Mouse (Mus musculus) limb, embryonic 14.5 days (tissue): ENCODE measurements around the gene Cib1. TPM values are rescaled to one million over a fixed set of nuclear protein-coding genes. Genes with fewer than 3 reads are reported as not detected.

ENCODE experiments used
- ATAC-seq: fragments of 200-750 bp; cut with Nextera tagmentation; 2 replicates; pipeline ENCODE4 v1.8.0; 2017; ENCODE audit warnings: low read depth, moderate number of reproducible peaks, moderate TSS enrichment; ENCODE audit not compliant: low FRiP score
- DNase-seq: peaks from one replicate; pipeline ENCODE4 v3.0.0-alpha.2; 2015; ENCODE audit warnings: low spot score
- H3K27ac ChIP-seq: fragments of 300-500 bp; sonication (generic); replicated peaks from 2 replicates; pipeline ENCODE4 v1.5.1; 2014; ENCODE audit warnings: low read depth, mild to moderate bottlenecking, low read length, moderate library complexity, mixed read lengths
- H3K27me3 ChIP-seq: fragments of 300-500 bp; sonication (generic); 2 replicates; pipeline ENCODE4 v1.6.1; 2014; ENCODE audit warnings: low read length, mixed read lengths; ENCODE audit not compliant: control insufficient read depth, insufficient read depth
- H3K36me3 ChIP-seq: fragments of 300-500 bp; sonication (generic); 2 replicates; pipeline ENCODE4 v1.6.1; 2014; ENCODE audit warnings: mild to moderate bottlenecking, low read length, moderate library complexity, mixed read lengths; ENCODE audit not compliant: control insufficient read depth, insufficient read depth
- H3K4me1 ChIP-seq: fragments of 300-500 bp; sonication (generic); 2 replicates; pipeline ENCODE4 v1.6.1; 2014; ENCODE audit warnings: antibody characterized with exemption, low read length, mixed read lengths; ENCODE audit not compliant: control insufficient read depth, insufficient read depth
- H3K4me2 ChIP-seq: fragments of 300-500 bp; sonication (generic); replicated peaks from 2 replicates; pipeline ENCODE4 v1.6.1; 2014; ENCODE audit warnings: low read depth, mild to moderate bottlenecking, low read length, moderate library complexity; ENCODE audit not compliant: severe bottlenecking
- H3K4me3 ChIP-seq: fragments of 300-500 bp; sonication (generic); replicated peaks from 2 replicates; pipeline ENCODE4 v1.5.1; 2014; ENCODE audit warnings: low read length
- H3K9ac ChIP-seq: fragments of 300-500 bp; sonication (generic); 2 replicates; pipeline ENCODE4 v1.6.1; 2014; ENCODE audit warnings: mild to moderate bottlenecking, low read depth, low read length, moderate library complexity; ENCODE audit not compliant: severe bottlenecking
- H3K9me3 ChIP-seq: fragments of 300-500 bp; sonication (generic); 2 replicates; pipeline ENCODE4 v1.6.1; 2016; ENCODE audit warnings: low read length; ENCODE audit not compliant: control insufficient read depth
- POLR2A ChIP-seq: fragments of 200-500 bp; IDR thresholded peaks from 2 replicates; pipeline ENCODE4 v1.8.0; 2012; ENCODE audit warnings: inconsistent platforms, mild to moderate bottlenecking, moderate library complexity, borderline replicate concordance; ENCODE audit not compliant: insufficient read depth, insufficient read length; ENCODE audit errors: extremely low read depth
- WGBS: fragments of 180-500 bp; shearing (Covaris S2); extraction: QIAGEN DNeasy Blood & Tissue Kit; methylation state at CpG from one replicate; pipeline ENCODE4 v1.1.7; 2014; 5-methylcytosine and 5-hydroxymethylcytosine counted together
- polyA plus RNA-seq, 2 experiments: library from polyadenylated mRNA; depleted of rRNA in 1 of 2; stranded (reverse) in 1 of 2; unstranded in 1 of 2; fragments of >200 nt; fragmentation: Nextera tagmentation in 1 of 2; extraction: Ambion mirVana in 1 of 2; gene quantifications; 2 replicates each; pipeline versions ENCODE4 v1.2.1 to v1.2.3; 2012 to 2014

Gene Cib1
- polyA plus RNA-seq, 2 experiments, result 37.8 to 66.1 TPM

DNA sequence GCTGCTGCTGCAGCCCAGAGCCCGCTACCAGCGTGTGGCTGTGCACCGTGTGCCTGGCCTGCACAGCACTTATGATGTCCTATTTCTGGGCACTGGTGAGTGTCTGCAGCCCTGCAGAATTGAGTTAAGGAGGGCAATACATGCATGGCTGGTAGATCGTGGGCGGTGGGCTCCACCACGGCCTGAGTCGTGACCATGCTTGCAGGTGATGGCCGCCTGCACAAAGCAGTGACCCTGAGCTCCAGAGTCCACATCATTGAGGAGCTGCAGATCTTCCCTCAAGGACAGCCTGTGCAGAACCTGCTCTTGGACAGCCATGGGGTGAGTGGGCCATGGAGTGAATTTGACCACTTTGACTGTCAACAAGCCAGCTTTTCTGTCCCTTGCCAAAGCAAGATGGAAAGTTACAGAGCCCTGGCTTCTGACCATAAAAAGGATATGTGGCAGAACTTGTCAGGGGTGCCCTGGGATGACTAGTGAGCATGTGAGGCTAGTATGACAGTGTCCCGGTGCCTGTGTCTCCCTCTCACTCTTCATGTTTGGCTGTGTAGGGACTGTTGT, 12.3 kb downstream of the Cib1 start:
- H3K27me3 ChIP-seq, result no peaks in the 10 kb centered on the region
- H3K27ac ChIP-seq, result no peak overlapping the region
- no peak overlapping the region for H3K9ac ChIP-seq
- 93% methylated on average over 9 of the region's 9 CpGs for whole genome bisulfite sequencing
- no peak for ATAC-seq
- H3K4me3 ChIP-seq, result no peak overlapping the region
- no peaks in the 10 kb centered on the region for H3K4me1 ChIP-seq
- no peak overlapping the region for H3K4me2 ChIP-seq
- TF ChIP-seq POLR2A, result no peak
- no peaks in the 10 kb centered on the region for H3K9me3 ChIP-seq
- peaks cover 88% of the 10 kb centered on the region for H3K36me3 ChIP-seq
- no peak for DNase-seq

DNA sequence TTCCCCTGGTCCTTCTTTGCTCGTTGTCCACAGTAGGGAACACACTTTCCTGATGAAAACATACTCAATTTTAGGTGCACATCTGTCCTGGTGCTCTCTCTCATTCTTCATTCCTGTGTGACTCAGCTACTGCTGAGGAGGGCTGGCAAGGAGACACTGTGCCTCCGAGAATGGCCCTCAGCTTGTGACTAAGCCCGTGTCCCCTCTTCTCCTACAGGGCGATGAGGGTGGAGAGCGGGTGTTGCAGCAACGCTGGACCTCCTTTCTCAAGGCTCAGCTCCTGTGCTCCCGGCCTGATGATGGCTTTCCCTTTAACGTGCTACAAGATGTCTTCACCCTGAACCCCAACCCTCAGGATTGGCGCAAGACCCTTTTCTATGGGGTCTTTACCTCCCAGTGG, 13.9 kb downstream of the Cib1 start:
- Histone ChIP-seq H3K27ac (no peak overlapping the region), H3K9ac (no peak overlapping the region), H3K4me2 (no peak overlapping the region), H3K4me1 (no peaks in the 10 kb centered on the region), H3K9me3 (no peaks in the 10 kb centered on the region), H3K36me3 (peaks cover 82% of the 10 kb centered on the region), H3K27me3 (no peaks in the 10 kb centered on the region), H3K4me3 (no peak overlapping the region)
- no peak for TF ChIP-seq POLR2A
- DNase-seq, result no peak
- ATAC-seq, result no peak
- WGBS, result 95% methylated on average over 9 of the region's 9 CpGs

DNA sequence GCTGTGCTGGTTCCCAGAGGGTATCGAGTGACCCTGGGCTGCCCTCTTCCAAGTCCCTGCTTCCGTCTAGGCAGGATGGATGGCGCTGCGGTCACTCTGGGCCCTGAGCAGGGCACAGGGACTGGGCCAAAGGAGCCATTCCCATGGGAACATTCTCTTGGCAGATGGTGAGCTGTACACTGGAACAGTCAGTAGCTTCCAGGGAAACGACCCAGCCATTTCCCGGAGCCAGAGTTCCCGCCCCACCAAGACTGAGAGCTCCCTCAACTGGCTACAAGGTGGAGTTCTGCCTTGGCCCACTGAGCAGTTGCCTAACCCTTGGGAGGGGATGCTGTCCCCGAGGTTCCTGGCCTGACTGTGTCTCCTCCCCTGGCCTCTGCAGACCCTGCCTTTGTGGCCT, 16.0 kb downstream of the Cib1 start:
- H3K36me3 ChIP-seq, result peaks cover 74% of the 10 kb centered on the region
- no peaks in the 10 kb centered on the region for H3K27me3 ChIP-seq
- WGBS, result 72% methylated on average over 8 of the region's 8 CpGs
- H3K9ac ChIP-seq, result no peak overlapping the region
- H3K9me3 ChIP-seq, result no peaks in the 10 kb centered on the region
- H3K4me1 ChIP-seq, result no peaks in the 10 kb centered on the region
- no peak overlapping the region for H3K27ac ChIP-seq
- no peak overlapping the region for H3K4me3 ChIP-seq
- DNase-seq (no peak), ATAC-seq (peak; percentile 31; the same call in 1 of the 2 replicates)
- TF ChIP-seq POLR2A, result no peak
- H3K4me2 ChIP-seq, result no peak overlapping the region

DNA sequence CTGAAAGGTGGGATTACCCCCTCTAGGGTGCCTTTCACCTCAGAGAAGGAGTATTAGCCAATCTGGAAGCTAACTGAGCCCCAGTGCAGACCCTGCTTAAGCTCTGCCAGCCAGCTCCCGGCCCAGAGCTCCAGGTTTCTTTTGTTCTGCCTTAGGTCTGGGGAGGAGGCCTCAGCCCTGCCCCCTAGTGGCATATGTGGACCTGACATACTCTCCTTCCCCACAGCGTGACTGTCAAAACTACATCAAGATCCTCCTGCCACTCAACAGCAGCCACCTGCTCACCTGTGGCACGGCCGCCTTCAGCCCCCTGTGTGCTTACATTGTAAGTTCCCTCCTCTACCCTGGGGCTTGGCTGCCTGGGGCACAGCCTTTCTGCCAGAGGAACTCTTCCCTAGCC, 17.2 kb downstream of the Cib1 start:
- Histone ChIP-seq H3K27ac (no peak overlapping the region), H3K4me1 (no peaks in the 10 kb centered on the region), H3K4me3 (no peak overlapping the region), H3K9me3 (no peaks in the 10 kb centered on the region), H3K4me2 (no peak overlapping the region), H3K27me3 (no peaks in the 10 kb centered on the region), H3K36me3 (peaks cover 63% of the 10 kb centered on the region), H3K9ac (peak overlapping the region; percentile 2; the same call in 1 of the 2 replicates)
- no peak for TF ChIP-seq POLR2A
- WGBS, result 38% methylated on average over 3 of the region's 4 CpGs
- DNase-seq (peak; percentile 82), ATAC-seq (peak; percentile 84)

DNA sequence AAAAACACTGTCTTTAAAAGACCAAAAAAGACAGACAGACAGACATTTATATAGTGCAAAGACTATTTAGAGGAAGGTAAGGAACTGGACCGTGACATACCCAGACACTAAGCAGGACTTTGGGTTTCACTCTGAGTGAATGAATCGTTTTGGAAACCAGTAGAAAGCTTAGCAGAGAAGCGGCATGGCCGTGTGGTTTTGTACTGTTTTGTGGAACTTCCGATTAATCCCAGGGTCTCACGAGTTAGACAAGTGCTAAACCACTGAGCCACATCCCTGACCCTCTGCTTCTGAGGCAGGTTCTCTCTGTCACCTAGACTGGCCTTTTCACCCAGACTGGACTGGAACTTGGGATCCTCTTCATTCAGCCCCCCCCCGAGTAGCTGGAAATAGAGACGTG, 18.2 kb downstream of the Cib1 start:
- Histone ChIP-seq H3K27me3 (no peaks in the 10 kb centered on the region), H3K9me3 (no peaks in the 10 kb centered on the region), H3K4me1 (peaks cover 3% of the 10 kb centered on the region), H3K4me3 (no peak overlapping the region), H3K27ac (no peak overlapping the region), H3K4me2 (no peak overlapping the region), H3K36me3 (peaks cover 53% of the 10 kb centered on the region), H3K9ac (no peak overlapping the region)
- WGBS, result 82% methylated on average over 8 of the region's 8 CpGs
- no peak for ATAC-seq
- DNase-seq, result no peak
- no peak for TF ChIP-seq POLR2A

DNA sequence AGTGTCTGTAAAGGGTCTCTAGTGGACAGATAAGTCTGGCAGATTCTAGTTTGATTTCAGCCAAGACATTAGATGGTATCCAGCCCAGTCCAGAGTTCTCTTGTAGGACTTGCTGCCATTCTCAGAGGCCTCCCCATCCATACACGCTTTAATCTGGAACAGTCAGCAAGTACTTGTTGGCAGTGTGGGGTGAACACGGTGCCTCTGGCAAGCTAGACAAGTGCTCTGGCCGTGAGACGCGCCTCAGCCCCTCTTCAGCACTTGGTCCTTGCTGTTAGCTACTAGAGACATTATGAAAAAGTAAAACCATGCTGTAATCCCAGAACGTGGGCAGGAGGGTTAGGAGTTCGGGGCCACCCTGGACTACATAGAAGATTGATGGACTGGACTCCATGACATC, 19.0 kb downstream of the Cib1 start:
- peaks cover 10% of the 10 kb centered on the region for H3K4me1 ChIP-seq
- WGBS, result 88% methylated on average over 7 of the region's 7 CpGs
- H3K27ac ChIP-seq, result no peak overlapping the region
- TF ChIP-seq POLR2A, result no peak
- no peaks in the 10 kb centered on the region for H3K9me3 ChIP-seq
- no peaks in the 10 kb centered on the region for H3K27me3 ChIP-seq
- ATAC-seq, result no peak
- H3K9ac ChIP-seq, result no peak overlapping the region
- DNase-seq, result no peak
- peaks cover 45% of the 10 kb centered on the region for H3K36me3 ChIP-seq
- H3K4me3 ChIP-seq, result no peak overlapping the region
- H3K4me2 ChIP-seq, result no peak overlapping the region
